Mouse (Mus musculus) embryonic facial prominence, embryonic 11.5 days (tissue): ENCODE measurements around the gene Uts2r. TPM values are rescaled to one million over a fixed set of nuclear protein-coding genes. Genes with fewer than 3 reads are reported as not detected.

ENCODE experiments used
- ATAC-seq: fragments of 200-750 bp; cut with Nextera tagmentation; replicated peaks from 2 replicates; pipeline ENCODE4 v1.8.0; 2017; ENCODE audit warnings: low read depth; ENCODE audit not compliant: insufficient number of reproducible peaks, low FRiP score, low TSS enrichment
- DNase-seq: peaks from one replicate; pipeline ENCODE4 v3.0.0-alpha.2; 2015; ENCODE audit warnings: low spot score
- H3K27ac ChIP-seq: fragments of 300-500 bp; sonication (generic); replicated peaks from 2 replicates; pipeline ENCODE4 v1.5.1; 2014; ENCODE audit warnings: mild to moderate bottlenecking, low read depth, low read length, control low read depth
- H3K27me3 ChIP-seq: fragments of 300-500 bp; sonication (generic); 2 replicates; pipeline ENCODE4 v1.6.1; 2014; ENCODE audit warnings: mild to moderate bottlenecking, low read length, moderate library complexity, mixed read lengths; ENCODE audit not compliant: control insufficient read depth, insufficient read depth
- H3K36me3 ChIP-seq: fragments of 300-500 bp; sonication (generic); replicated peaks from 2 replicates; pipeline ENCODE4 v1.6.1; 2014; ENCODE audit warnings: low read depth, mild to moderate bottlenecking, low read length, moderate library complexity, mixed read lengths; ENCODE audit not compliant: control insufficient read depth, insufficient read depth
- H3K4me1 ChIP-seq: fragments of 300-500 bp; sonication (generic); 2 replicates; pipeline ENCODE4 v1.6.1; 2014; ENCODE audit warnings: low read length, mixed read lengths; ENCODE audit not compliant: control insufficient read depth, insufficient read depth
- H3K4me2 ChIP-seq: fragments of 300-500 bp; sonication (generic); 2 replicates; pipeline ENCODE4 v1.6.1; 2014; ENCODE audit warnings: low read depth, mild to moderate bottlenecking, control low read depth, low read length, moderate library complexity
- H3K4me3 ChIP-seq: fragments of 300-500 bp; sonication (generic); 2 replicates; pipeline ENCODE4 v1.5.1; 2014; ENCODE audit warnings: low read depth, low read length, control low read depth
- H3K9ac ChIP-seq: fragments of 300-500 bp; sonication (generic); replicated peaks from 2 replicates; pipeline ENCODE4 v1.6.1; 2014; ENCODE audit warnings: mild to moderate bottlenecking, control low read depth, low read length
- H3K9me3 ChIP-seq: fragments of 300-500 bp; sonication (generic); replicated peaks from 2 replicates; pipeline ENCODE4 v1.6.1; 2016; ENCODE audit warnings: mild to moderate bottlenecking, low read length, inconsistent platforms, mixed read lengths; ENCODE audit not compliant: control insufficient read depth
- WGBS: fragments of 180-500 bp; shearing (Covaris S2); extraction: QIAGEN DNeasy Blood & Tissue Kit; methylation state at CpG from one replicate; pipeline ENCODE4 v1.1.7; 2014; 5-methylcytosine and 5-hydroxymethylcytosine counted together
- polyA plus RNA-seq: library from polyadenylated mRNA; unstranded; fragments of >200 nt; fragmentation: Nextera tagmentation; extraction: Ambion mirVana; gene quantifications from 2 replicates; pipeline ENCODE4 v1.2.1, GENCODE M21; 2014

Uts2r gene
- 0.17 TPM in 1 of 2 replicates, not detected in the other for polyA plus RNA-seq

DNA sequence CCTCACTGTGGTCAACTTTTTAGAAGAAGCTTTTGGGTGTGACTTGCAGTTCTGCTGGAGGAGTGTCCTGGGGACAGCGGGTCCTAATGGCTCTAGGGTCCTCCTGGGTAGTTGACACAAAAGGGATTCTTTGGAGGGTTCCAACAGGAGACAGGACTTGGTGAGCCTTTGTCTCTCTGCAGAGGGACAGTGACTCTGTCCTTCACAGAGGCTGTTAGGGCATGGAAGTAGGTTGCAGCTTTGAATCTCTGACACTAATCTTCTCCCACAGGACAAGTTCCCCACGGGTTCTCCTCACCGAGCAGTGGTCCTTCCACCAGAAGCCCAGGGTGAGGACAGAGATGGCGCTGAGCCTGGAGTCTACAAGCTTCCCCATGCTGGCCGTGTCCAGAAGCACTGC is at the start of gene Uts2r:
Gene Uts2r (plus strand): TSS at position 301 of the 400 bp plus-strand sequence.
- H3K27me3 ChIP-seq: peaks cover 29% of the 10 kb centered on the region
- no peak for DNase-seq
- no peak within 1 kb of the TSS for H3K4me3 ChIP-seq
- no peaks in the 10 kb centered on the region for H3K36me3 ChIP-seq
- ATAC-seq: no peak
- no peak within 1 kb of the TSS for H3K9ac ChIP-seq
- H3K4me2 ChIP-seq: no peak within 1 kb of the TSS
- 87% methylated on average over 5 of the region's 5 CpGs for WGBS
- no peak within 1 kb of the TSS for H3K27ac ChIP-seq
- no peaks in the 10 kb centered on the region for H3K9me3 ChIP-seq
- H3K4me1 ChIP-seq: peaks cover 7% of the 10 kb centered on the region; the same call in 1 of the 2 replicates

- Histone ChIP-seq H3K36me3 (no peaks in the 10 kb centered on the region), H3K4me3 (no peak overlapping the region), H3K9ac (no peak overlapping the region), H3K27ac (no peak overlapping the region), H3K27me3 (no peaks in the 10 kb centered on the region), H3K9me3 (no peaks in the 10 kb centered on the region), H3K4me2 (no peak overlapping the region), H3K4me1 (no peaks in the 10 kb centered on the region)
- 89% methylated on average over 3 of the region's 3 CpGs for WGBS
- DNase-seq (no peak), ATAC-seq (no peak)
Observed at GRCm38 (mm10) chr11:121111051-121111450, 49.0 kb upstream of the Uts2r start.

DNA sequence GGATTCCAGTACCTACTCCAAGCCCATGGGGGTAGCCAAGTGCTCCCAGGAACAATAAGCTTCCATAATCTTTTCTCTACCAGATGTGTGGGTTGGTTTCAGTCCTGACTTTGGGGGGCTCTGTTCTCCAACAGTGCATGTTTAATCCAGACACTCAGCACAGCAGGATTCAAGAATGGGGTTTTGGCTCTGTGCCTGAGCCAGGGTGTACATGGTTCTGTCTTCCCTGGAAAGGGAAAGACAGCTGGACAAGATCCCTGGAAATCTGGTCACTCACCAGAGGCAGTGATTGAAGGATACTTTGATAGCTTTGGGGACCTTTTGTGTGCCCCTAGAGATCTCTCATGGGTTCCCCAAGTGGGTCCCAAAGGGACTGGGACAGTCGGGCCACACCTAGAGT is 48.5 kb upstream of the Uts2r start:
- H3K27me3 ChIP-seq: no peaks in the 10 kb centered on the region
- no peaks in the 10 kb centered on the region for H3K4me1 ChIP-seq
- H3K9me3 ChIP-seq: no peaks in the 10 kb centered on the region
- no peak overlapping the region for H3K9ac ChIP-seq
- no peak overlapping the region for H3K27ac ChIP-seq
- DNase-seq (no peak), ATAC-seq (no peak)
- no peak overlapping the region for H3K4me3 ChIP-seq
- no peaks in the 10 kb centered on the region for H3K36me3 ChIP-seq
- no peak overlapping the region for H3K4me2 ChIP-seq
- 82% methylated on average over 1 of the region's 1 CpGs for WGBS

DNA sequence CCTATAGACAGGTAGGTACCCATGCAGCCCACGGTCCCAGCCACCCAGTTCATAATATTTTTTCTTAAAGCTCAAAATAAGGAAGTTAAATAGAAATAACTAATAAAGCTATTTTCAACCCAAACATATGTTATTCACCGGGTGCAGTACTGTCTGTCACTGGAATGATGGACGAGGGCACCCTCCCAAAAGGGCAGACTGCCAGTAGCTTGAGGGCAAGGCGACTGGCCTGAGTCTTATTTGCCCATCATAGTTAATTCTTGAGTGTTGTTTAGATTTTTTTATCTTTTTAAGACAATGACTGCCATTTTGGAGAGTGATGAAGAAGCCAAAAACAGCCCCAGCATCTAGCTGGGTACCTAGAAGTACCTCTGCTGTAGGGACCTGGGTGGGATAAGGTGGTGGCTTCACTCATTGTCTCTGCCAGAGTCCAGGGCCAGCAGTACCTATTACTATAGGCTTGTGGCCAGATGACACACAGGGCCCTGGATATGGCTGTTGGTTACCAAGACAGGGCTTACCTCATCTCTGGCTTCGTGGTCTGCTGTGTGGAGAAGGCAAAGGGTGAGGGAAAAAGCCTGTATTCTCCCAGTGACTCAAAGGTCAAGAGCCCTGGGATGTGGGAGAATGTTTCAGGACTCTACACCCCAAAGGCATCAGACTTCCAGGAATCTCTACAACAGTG is 47.8 kb upstream of the Uts2r start:
- DNase-seq (no peak), ATAC-seq (no peak)
- H3K27ac ChIP-seq: no peak overlapping the region
- no peaks in the 10 kb centered on the region for H3K27me3 ChIP-seq
- H3K4me1 ChIP-seq: no peaks in the 10 kb centered on the region
- H3K9me3 ChIP-seq: no peaks in the 10 kb centered on the region
- no peak overlapping the region for H3K4me3 ChIP-seq
- no peak overlapping the region for H3K9ac ChIP-seq
- no peak overlapping the region for H3K4me2 ChIP-seq
- whole genome bisulfite sequencing: 76% methylated on average over 5 of the region's 5 CpGs
- H3K36me3 ChIP-seq: no peaks in the 10 kb centered on the region

DNA sequence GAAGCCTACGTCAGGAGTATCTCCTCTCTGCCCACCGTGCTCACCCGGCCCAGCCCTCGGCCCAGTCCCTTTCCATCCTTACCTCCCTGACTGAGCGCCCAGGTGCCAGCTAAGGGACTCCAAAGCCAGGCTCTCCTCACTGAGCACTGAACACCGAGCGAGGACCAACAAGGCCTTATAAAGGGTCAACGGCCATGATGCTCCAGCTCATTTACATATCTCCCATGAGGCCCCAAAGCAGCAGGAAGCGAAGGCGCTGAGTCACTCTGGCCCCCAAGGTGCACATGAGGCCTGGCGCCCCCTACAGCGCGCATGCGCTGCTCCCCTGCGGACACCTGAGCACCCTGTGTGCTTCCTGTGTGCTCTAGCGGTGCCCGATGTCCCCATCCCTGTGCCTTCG is 42.0 kb upstream of the Uts2r start:
- Histone ChIP-seq H3K9me3 (no peaks in the 10 kb centered on the region), H3K9ac (no peak overlapping the region), H3K36me3 (no peaks in the 10 kb centered on the region), H3K4me1 (no peaks in the 10 kb centered on the region), H3K4me2 (no peak overlapping the region), H3K27ac (no peak overlapping the region), H3K4me3 (no peak overlapping the region), H3K27me3 (no peaks in the 10 kb centered on the region)
- 89% methylated on average over 18 of the region's 18 CpGs for WGBS
- DNase-seq: no peak
- no peak for ATAC-seq

GRCm38 (mm10) chr11:121118577-121118976 is 41.5 kb upstream of the Uts2r start, which contains the start of gene Tex19.2:
Gene Tex19.2, minus strand, starts transcription at chr11:121118677.
- Histone ChIP-seq H3K9ac (no peak within 1 kb of the TSS), H3K27me3 (no peaks in the 10 kb centered on the region), H3K4me1 (no peaks in the 10 kb centered on the region), H3K36me3 (no peaks in the 10 kb centered on the region), H3K9me3 (no peaks in the 10 kb centered on the region), H3K4me3 (no peak within 1 kb of the TSS), H3K27ac (no peak within 1 kb of the TSS), H3K4me2 (no peak within 1 kb of the TSS)
- no peak for ATAC-seq
- 71% methylated on average over 3 of the region's 3 CpGs for WGBS
- DNase-seq: no peak

DNA sequence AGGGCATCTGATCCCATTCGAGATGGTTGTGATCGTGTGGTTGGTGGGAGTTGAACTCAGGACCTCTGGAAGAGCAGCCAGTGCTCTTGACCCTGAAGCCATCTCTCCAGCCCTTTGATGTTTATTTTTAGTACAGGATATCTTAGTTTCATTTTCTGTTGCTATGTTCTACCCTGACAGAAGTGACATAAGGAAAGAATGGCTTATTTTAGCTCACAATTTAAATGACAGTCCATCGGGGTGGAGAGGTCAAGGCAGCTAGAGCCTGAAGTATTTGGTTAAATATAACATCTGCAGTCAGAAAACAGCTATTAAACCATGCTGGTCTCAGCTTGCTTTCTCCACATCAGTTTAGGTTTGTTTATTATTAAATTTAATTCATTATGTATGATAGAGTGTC is 38.9 kb upstream of the Uts2r start:
- ATAC-seq (no peak), DNase-seq (no peak)
- H3K9ac ChIP-seq: no peak overlapping the region
- WGBS: 80% methylated on average over 3 of the region's 3 CpGs
- H3K27ac ChIP-seq: no peak overlapping the region
- no peaks in the 10 kb centered on the region for H3K27me3 ChIP-seq
- no peaks in the 10 kb centered on the region for H3K36me3 ChIP-seq
- no peak overlapping the region for H3K4me2 ChIP-seq
- H3K9me3 ChIP-seq: no peaks in the 10 kb centered on the region
- no peak overlapping the region for H3K4me3 ChIP-seq
- H3K4me1 ChIP-seq: no peaks in the 10 kb centered on the region

DNA sequence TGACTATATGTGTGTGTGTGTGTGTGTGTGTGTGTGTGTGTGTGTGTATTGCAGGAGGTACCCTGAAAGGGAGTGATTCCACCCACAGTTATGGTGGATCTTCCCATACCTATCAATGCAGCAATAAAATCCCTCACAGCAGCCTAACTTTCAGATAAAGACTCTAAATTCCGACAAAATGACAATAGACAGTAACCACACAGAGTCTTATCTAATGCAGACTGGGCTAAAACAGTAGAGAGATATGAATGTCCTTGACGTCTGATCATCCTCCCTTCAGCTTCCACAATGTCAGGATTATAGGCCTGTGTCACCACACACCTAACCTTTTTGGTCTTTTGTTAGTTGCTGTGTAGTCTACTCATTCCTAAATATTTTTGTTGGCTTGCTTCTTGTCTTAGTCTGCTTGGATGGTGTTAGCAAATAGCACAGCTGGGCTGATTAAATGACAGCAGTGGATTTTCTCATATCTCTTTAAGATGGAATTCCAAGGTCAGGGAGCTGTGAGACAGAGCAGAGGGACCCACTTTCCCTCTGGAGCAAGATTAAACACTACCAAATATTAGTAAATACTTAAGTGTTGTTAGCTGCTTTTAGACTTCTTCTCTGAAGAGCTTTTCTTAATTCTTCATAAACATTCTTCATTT is 37.9 kb upstream of the Uts2r start:
- H3K4me2 ChIP-seq: no peak overlapping the region
- no peaks in the 10 kb centered on the region for H3K27me3 ChIP-seq
- H3K4me1 ChIP-seq: no peaks in the 10 kb centered on the region
- 78% methylated on average over 2 of the region's 2 CpGs for WGBS
- no peaks in the 10 kb centered on the region for H3K36me3 ChIP-seq
- no peak overlapping the region for H3K4me3 ChIP-seq
- no peaks in the 10 kb centered on the region for H3K9me3 ChIP-seq
- no peak for DNase-seq
- no peak overlapping the region for H3K27ac ChIP-seq
- no peak for ATAC-seq
- H3K9ac ChIP-seq: no peak overlapping the region
